Mouse (Mus musculus) myocyte (in vitro differentiated cells): Measurements from ENCODE around the gene Rabgap1l. TPM values are rescaled to one million over a fixed set of nuclear protein-coding genes. Genes with fewer than 3 reads are reported as not detected.

ENCODE experiments used
- H3K27me3 ChIP-seq: one replicate; pipeline ENCODE4 v1.6.1; 2011; ENCODE audit not compliant: control insufficient read depth, insufficient read depth, insufficient read length
- H3K36me3 ChIP-seq: one replicate; pipeline ENCODE4 v1.6.1; 2011; ENCODE audit not compliant: control insufficient read depth, insufficient read depth
- H3K4me2 ChIP-seq: one replicate; pipeline ENCODE4 v1.6.1; 2011; ENCODE audit warnings: low read depth, control low read depth
- H3K4me3 ChIP-seq: one replicate; pipeline ENCODE4 v1.5.1; 2011; ENCODE audit warnings: mild to moderate bottlenecking, control low read depth, moderate library complexity
- H3K79me2 ChIP-seq: one replicate; pipeline ENCODE4 v1.6.1; 2011; ENCODE audit not compliant: control insufficient read depth, insufficient read depth
- H3ac ChIP-seq: one replicate; pipeline ENCODE4 v1.6.1; 2011; ENCODE audit not compliant: control insufficient read depth, insufficient read length
- CEBPB ChIP-seq: IDR thresholded peaks from 2 replicates; pipeline ENCODE4 v1.6.1; 2011; ENCODE audit warnings: mild to moderate bottlenecking, moderate library complexity; ENCODE audit not compliant: poor library complexity, insufficient read depth, severe bottlenecking
- E2F4 ChIP-seq: IDR thresholded peaks from one replicate; pipeline ENCODE4 v1.6.1; 2011; ENCODE audit warnings: mild to moderate bottlenecking, control low read depth, moderate library complexity; ENCODE audit not compliant: insufficient read depth
- MAX ChIP-seq: IDR thresholded peaks from one replicate; pipeline ENCODE4 v1.6.1; 2011; ENCODE audit warnings: low read depth, mild to moderate bottlenecking, control low read depth
- MYOD1 ChIP-seq, 3 experiments: IDR thresholded peaks; one replicate each; pipeline ENCODE4 v1.6.1; 2011; ENCODE audit warnings: control low read depth in 2 of 3, low read depth in 2 of 3, mild to moderate bottlenecking in 2 of 3, moderate library complexity in 1 of 3; ENCODE audit not compliant: insufficient read length in 2 of 3, control insufficient read depth in 1 of 3
- MYOG ChIP-seq, 3 experiments: IDR thresholded peaks; one replicate each; pipeline ENCODE4 v1.6.1; 2011; ENCODE audit warnings: control low read depth in 2 of 3, low read depth in 2 of 3, mild to moderate bottlenecking in 2 of 3; ENCODE audit not compliant: insufficient read length in 2 of 3, control insufficient read depth in 1 of 3, insufficient read depth in 1 of 3
- POLR2A ChIP-seq: IDR thresholded peaks from one replicate; pipeline ENCODE4 v1.6.1; 2011; ENCODE audit warnings: low read depth, mild to moderate bottlenecking, control low read depth, moderate library complexity; ENCODE audit not compliant: insufficient read length
- POLR2AphosphoS2 ChIP-seq: IDR thresholded peaks from one replicate; pipeline ENCODE4 v1.6.1; 2011; ENCODE audit warnings: low read depth, control low read depth; ENCODE audit not compliant: insufficient read length
- REST ChIP-seq: IDR thresholded peaks from one replicate; pipeline ENCODE4 v1.6.1; 2011; ENCODE audit warnings: mild to moderate bottlenecking, control low read depth, moderate library complexity; ENCODE audit not compliant: insufficient read depth, insufficient read length
- SRF ChIP-seq: IDR thresholded peaks from one replicate; pipeline ENCODE4 v1.6.1; 2011; ENCODE audit warnings: low read depth; ENCODE audit not compliant: control insufficient read depth, insufficient read length
- TCF12 ChIP-seq: IDR thresholded peaks from one replicate; pipeline ENCODE4 v1.6.1; 2011; ENCODE audit warnings: mild to moderate bottlenecking, control low read depth; ENCODE audit not compliant: poor library complexity, insufficient read depth, severe bottlenecking
- TCF3 ChIP-seq: IDR thresholded peaks from one replicate; pipeline ENCODE4 v1.6.1; 2011; ENCODE audit warnings: low read depth, control low read depth; ENCODE audit not compliant: insufficient read length
- USF1 ChIP-seq: IDR thresholded peaks from one replicate; pipeline ENCODE4 v1.6.1; 2011; ENCODE audit warnings: low read depth, mild to moderate bottlenecking, control low read depth, moderate library complexity
- polyA plus RNA-seq: library from polyadenylated mRNA; unstranded; fragments of >200 nt; fragmentation: generic; extraction: Trizol; gene quantifications from one replicate; pipeline ENCODE4 v1.2.1, GENCODE M21; 2012; ENCODE audit warnings: missing spikeins

Rabgap1l gene
- polyA plus RNA-seq, 1 experiment, result 6.3 TPM

DNA sequence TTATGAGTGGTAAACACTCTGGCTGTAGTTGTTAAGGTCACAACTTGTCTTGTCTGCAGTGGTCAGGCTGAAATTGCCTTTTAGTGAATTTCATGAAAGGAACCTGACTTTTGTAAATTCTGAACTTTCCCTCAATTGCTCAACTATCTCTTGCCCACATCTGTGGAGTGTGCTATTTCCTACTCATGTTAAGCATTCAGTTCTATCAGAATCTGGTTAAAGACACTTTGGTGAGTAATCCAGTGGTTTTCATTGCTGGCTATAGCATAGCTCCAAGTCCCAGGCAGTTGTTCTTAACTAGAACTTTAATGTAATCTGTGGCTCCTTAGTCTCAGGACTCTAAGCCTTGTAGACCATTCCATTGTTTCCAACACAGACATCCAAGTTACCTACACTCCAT, 421.3 kb downstream of the Rabgap1l start:
- TF ChIP-seq POLR2AphosphoS2, result no peak
- no peak for TF ChIP-seq MAX
- no peak for TF ChIP-seq POLR2A
- TF ChIP-seq TCF12, result no peak
- TF ChIP-seq REST, result no peak
- TF ChIP-seq TCF3, result no peak
- no peak for TF ChIP-seq SRF
- TF ChIP-seq USF1, result no peak
- TF ChIP-seq CEBPB, result no peak
- Histone ChIP-seq H3ac (no peak overlapping the region), H3K27me3 (no peaks in the 10 kb centered on the region), H3K4me3 (no peak overlapping the region), H3K36me3 (no peaks in the 10 kb centered on the region), H3K4me2 (no peak overlapping the region), H3K79me2 (no peaks in the 10 kb centered on the region)

- H3K27me3 ChIP-seq, result no peaks in the 10 kb centered on the region
- no peak overlapping the region for H3K4me2 ChIP-seq
- no peaks in the 10 kb centered on the region for H3K79me2 ChIP-seq
- H3K4me3 ChIP-seq, result no peak overlapping the region
- H3K36me3 ChIP-seq, result no peaks in the 10 kb centered on the region
- H3ac ChIP-seq, result no peak overlapping the region
- TF ChIP-seq TCF12 (no peak), POLR2AphosphoS2 (no peak), MYOD1 (IDR thresholded peaks at IDR 0.05; ENCODE audit: control insufficient read depth in 1 of 3, insufficient read length in 2 of 3, low read depth in 2 of 3) (no peak), CEBPB (no peak), POLR2A (no peak), E2F4 (no peak), MYOG (IDR thresholded peaks at IDR 0.05; ENCODE audit: control insufficient read depth in 1 of 3, insufficient read depth in 1 of 3, insufficient read length in 2 of 3, low read depth in 2 of 3) (no peak), MAX (no peak), TCF3 (no peak), REST (no peak), SRF (no peak), USF1 (no peak)
These were observed 422.5 kb downstream of the Rabgap1l start for GRCm38 (mm10) chr1:160370552-160370951.

DNA sequence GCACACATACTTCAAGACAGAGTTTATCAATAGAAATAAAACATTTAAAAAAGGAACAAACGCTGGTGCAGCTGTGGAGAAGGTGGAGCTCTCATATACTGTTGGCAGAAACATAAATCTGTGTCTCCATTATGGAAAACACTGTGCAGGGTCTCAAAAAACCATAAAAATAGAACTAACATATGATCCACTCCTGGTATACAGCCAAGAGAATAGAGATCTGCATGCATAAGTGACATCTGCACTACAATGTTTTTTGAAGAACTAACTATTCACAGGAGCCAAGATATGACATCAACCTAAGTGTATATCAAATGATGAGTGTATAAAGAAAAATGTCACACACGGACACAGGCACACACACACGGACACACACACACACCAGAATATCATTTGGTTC, 426.4 kb downstream of the Rabgap1l start:
- Histone ChIP-seq H3ac (no peak overlapping the region), H3K4me3 (no peak overlapping the region), H3K27me3 (no peaks in the 10 kb centered on the region), H3K79me2 (no peaks in the 10 kb centered on the region), H3K36me3 (no peaks in the 10 kb centered on the region), H3K4me2 (no peak overlapping the region)
- TF ChIP-seq MAX (no peak), E2F4 (no peak), MYOG (IDR thresholded peaks at IDR 0.05; ENCODE audit: control insufficient read depth in 1 of 3, insufficient read depth in 1 of 3, insufficient read length in 2 of 3, low read depth in 2 of 3) (no peak), USF1 (no peak), CEBPB (no peak), SRF (no peak), POLR2A (no peak), TCF12 (no peak), MYOD1 (IDR thresholded peaks at IDR 0.05; ENCODE audit: control insufficient read depth in 1 of 3, insufficient read length in 2 of 3, low read depth in 2 of 3) (no peak), POLR2AphosphoS2 (no peak), TCF3 (no peak), REST (no peak)

GRCm38 (mm10) chr1:160357268-160357667, 435.7 kb downstream of the Rabgap1l start:
- Histone ChIP-seq H3K4me3 (no peak overlapping the region), H3K4me2 (no peak overlapping the region), H3ac (no peak overlapping the region), H3K36me3 (no peaks in the 10 kb centered on the region), H3K79me2 (no peaks in the 10 kb centered on the region), H3K27me3 (no peaks in the 10 kb centered on the region)
- TF ChIP-seq CEBPB (no peak), E2F4 (no peak), MYOG (IDR thresholded peaks at IDR 0.05; ENCODE audit: control insufficient read depth in 1 of 3, insufficient read depth in 1 of 3, insufficient read length in 2 of 3, low read depth in 2 of 3) (no peak), SRF (no peak), MYOD1 (IDR thresholded peaks at IDR 0.05; ENCODE audit: control insufficient read depth in 1 of 3, insufficient read length in 2 of 3, low read depth in 2 of 3) (no peak), USF1 (no peak), REST (no peak), TCF3 (no peak), POLR2A (no peak), TCF12 (no peak), MAX (no peak), POLR2AphosphoS2 (no peak)
